Mouse (Mus musculus): ENCODE data around the gene Aldoart1. TPM values are rescaled to one million over a fixed set of nuclear protein-coding genes. Genes with fewer than 3 reads are reported as not detected.

Gene Aldoart1
- 1 to 10 TPM in 1 of 2 experiments, not detected in 1; 1.3 TPM for polyA plus RNA-seq (2017; shearing (Covaris generic))

DNA sequence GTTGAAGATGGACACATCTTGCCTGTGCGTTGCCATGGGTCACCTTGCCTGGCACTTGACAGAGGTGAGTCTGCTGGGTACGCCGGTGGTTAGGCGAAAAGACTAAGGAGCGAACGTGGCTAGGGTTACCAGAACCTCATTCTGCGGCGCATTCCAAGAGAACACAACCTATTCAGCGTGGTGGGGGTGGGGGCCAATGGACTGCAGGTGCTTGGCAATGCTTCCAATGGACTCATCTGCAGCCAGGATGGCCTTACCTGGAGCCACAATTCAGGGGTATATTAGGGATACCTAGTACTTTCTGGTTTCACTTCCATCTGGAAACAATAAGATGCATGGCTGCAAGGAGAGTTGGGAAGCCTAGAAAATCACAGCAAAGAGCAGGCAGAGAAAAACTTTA, at the start of gene Aldoart1:
Gene Aldoart1 (minus strand): TSS at position 101 of the 400 bp plus-strand sequence.
- ATAC-seq = no peak

- ATAC-seq = no peak
Measured at GRCm38 (mm10) chr4:72901566-72901965, 49.1 kb upstream of the Aldoart1 start.

DNA sequence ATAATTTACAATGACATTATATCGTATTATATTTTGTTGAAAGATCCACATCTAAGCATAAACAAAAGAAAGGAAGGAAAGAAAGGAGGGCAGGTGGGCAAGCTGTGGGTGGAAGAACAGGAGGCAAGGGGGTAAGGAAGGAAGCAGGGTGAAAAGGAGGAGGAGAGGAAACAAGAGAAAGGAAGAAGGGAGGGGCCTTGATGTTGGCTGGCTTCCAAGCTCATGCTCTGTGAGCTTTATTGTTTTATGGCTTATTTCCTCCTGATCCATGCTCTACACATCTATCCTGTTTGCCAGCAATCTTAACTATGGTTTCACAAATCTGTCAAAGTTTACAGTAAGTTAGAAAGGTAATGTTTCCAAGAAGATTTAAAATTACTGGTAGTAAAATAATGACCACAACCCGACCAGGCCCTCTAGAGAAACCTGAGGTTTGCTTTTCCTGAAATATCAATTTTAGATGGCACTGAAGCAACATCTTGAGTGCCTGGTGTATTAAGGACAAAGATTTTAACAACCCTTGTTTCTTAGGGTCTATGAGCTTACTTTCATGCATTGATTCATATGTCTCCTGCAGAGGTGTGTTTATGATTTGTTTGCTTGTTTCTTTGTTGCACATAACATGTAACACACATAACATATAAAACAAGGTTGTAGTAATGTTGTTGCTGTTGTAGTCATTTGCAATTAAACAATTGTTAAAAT, 13.1 kb upstream of the Aldoart1 start:
- ATAC-seq = no peak

GRCm38 (mm10) chr4:72844276-72844675, 8.2 kb downstream of the Aldoart1 start:
- no peak for ATAC-seq

- no peak for ATAC-seq
Measured at GRCm38 (mm10) chr4:72843025-72843424, 9.4 kb downstream of the Aldoart1 start.

GRCm38 (mm10) chr4:72836430-72836829, 16.0 kb downstream of the Aldoart1 start:
- ATAC-seq = no peak

GRCm38 (mm10) chr4:72835400-72835799, 17.0 kb downstream of the Aldoart1 start:
- no peak for ATAC-seq

GRCm38 (mm10) chr4:72800816-72801215, 51.6 kb downstream of the Aldoart1 start:
- ATAC-seq = no peak
